Mouse (Mus musculus) kidney, embryonic 14.5 days (tissue): Measurements from ENCODE around the gene Xpo6. TPM values are rescaled to one million over a fixed set of nuclear protein-coding genes. Genes with fewer than 3 reads are reported as not detected.

ENCODE experiments used
- ATAC-seq: fragments of 200-750 bp; cut with Nextera tagmentation; 2 replicates; pipeline ENCODE4 v1.8.0; 2017; ENCODE audit warnings: moderate number of reproducible peaks, mild to moderate bottlenecking, moderate TSS enrichment, moderate library complexity; ENCODE audit not compliant: low FRiP score, low TSS enrichment
- H3K27ac ChIP-seq: fragments of 300-500 bp; sonication (generic); 2 replicates; pipeline ENCODE4 v1.5.1; 2014; ENCODE audit warnings: low read depth, mild to moderate bottlenecking, low read length, moderate library complexity, mixed read lengths
- H3K27me3 ChIP-seq: fragments of 300-500 bp; sonication (generic); 2 replicates; pipeline ENCODE4 v1.6.1; 2014; ENCODE audit warnings: mild to moderate bottlenecking, low read length; ENCODE audit not compliant: control insufficient read depth, insufficient read depth
- H3K36me3 ChIP-seq: fragments of 300-500 bp; sonication (generic); 2 replicates; pipeline ENCODE4 v1.6.1; 2014; ENCODE audit warnings: low read length, mixed read lengths; ENCODE audit not compliant: control insufficient read depth, insufficient read depth
- H3K4me1 ChIP-seq: fragments of 300-500 bp; sonication (generic); 2 replicates; pipeline ENCODE4 v1.6.1; 2014; ENCODE audit warnings: low read length, mixed read lengths; ENCODE audit not compliant: control insufficient read depth, insufficient read depth
- H3K4me2 ChIP-seq: fragments of 300-500 bp; sonication (generic); replicated peaks from 2 replicates; pipeline ENCODE4 v1.6.1; 2014; ENCODE audit warnings: low read depth, mild to moderate bottlenecking, low read length
- H3K4me3 ChIP-seq: fragments of 300-500 bp; sonication (generic); 2 replicates; pipeline ENCODE4 v1.5.1; 2014; ENCODE audit warnings: mild to moderate bottlenecking, low read length
- H3K9ac ChIP-seq: fragments of 300-500 bp; sonication (generic); 2 replicates; pipeline ENCODE4 v1.6.1; 2014; ENCODE audit warnings: low read depth, mild to moderate bottlenecking, low read length, moderate library complexity
- H3K9me3 ChIP-seq: fragments of 300-500 bp; sonication (generic); 2 replicates; pipeline ENCODE4 v1.6.1; 2016; ENCODE audit warnings: low read length; ENCODE audit not compliant: control insufficient read depth
- WGBS: fragments of 180-500 bp; shearing (Covaris S2); extraction: QIAGEN DNeasy Blood & Tissue Kit; methylation state at CpG from one replicate; pipeline ENCODE4 v1.1.7; 2014; 5-methylcytosine and 5-hydroxymethylcytosine counted together
- polyA plus RNA-seq: library from polyadenylated mRNA; unstranded; fragments of >200 nt; fragmentation: Nextera tagmentation; extraction: Ambion mirVana; gene quantifications from 2 replicates; pipeline ENCODE4 v1.2.1, GENCODE M21; 2014

Gene Xpo6
- polyA plus RNA-seq, 1 experiment from 2014 or later, result 77.9 TPM

- no peak for ATAC-seq
- H3K27me3 ChIP-seq, result no peaks in the 10 kb centered on the region
- 93% methylated on average over 2 of the region's 2 CpGs for WGBS
- no peak overlapping the region for H3K27ac ChIP-seq
- no peaks in the 10 kb centered on the region for H3K9me3 ChIP-seq
- H3K4me1 ChIP-seq, result no peaks in the 10 kb centered on the region
- H3K4me2 ChIP-seq, result no peak overlapping the region
- no peak overlapping the region for H3K4me3 ChIP-seq
- H3K9ac ChIP-seq, result no peak overlapping the region
- H3K36me3 ChIP-seq, result peaks cover 81% of the 10 kb centered on the region
Measured at GRCm38 (mm10) chr7:126127673-126128072, 72.6 kb downstream of the Xpo6 start.

GRCm38 (mm10) chr7:126126502-126126901 lies 73.8 kb downstream of the Xpo6 start:
- no peak for ATAC-seq
- Histone ChIP-seq H3K9me3 (no peaks in the 10 kb centered on the region), H3K4me3 (no peak overlapping the region), H3K4me2 (no peak overlapping the region), H3K27ac (no peak overlapping the region), H3K27me3 (no peaks in the 10 kb centered on the region), H3K36me3 (peaks cover 88% of the 10 kb centered on the region), H3K4me1 (no peaks in the 10 kb centered on the region), H3K9ac (no peak overlapping the region)
- 81% methylated on average over 3 of the region's 3 CpGs for WGBS

- ATAC-seq, result no peak
- Histone ChIP-seq H3K4me3 (no peak overlapping the region), H3K4me1 (no peaks in the 10 kb centered on the region), H3K9me3 (no peaks in the 10 kb centered on the region), H3K27ac (no peak overlapping the region), H3K36me3 (peaks cover 80% of the 10 kb centered on the region), H3K4me2 (no peak overlapping the region), H3K9ac (no peak overlapping the region), H3K27me3 (no peaks in the 10 kb centered on the region)
- WGBS, result 95% methylated on average over 4 of the region's 4 CpGs
Measured at GRCm38 (mm10) chr7:126121533-126121932, 78.8 kb downstream of the Xpo6 start.

- H3K27me3 ChIP-seq, result no peaks in the 10 kb centered on the region
- no peaks in the 10 kb centered on the region for H3K9me3 ChIP-seq
- no peak overlapping the region for H3K9ac ChIP-seq
- 90% methylated on average over 6 of the region's 6 CpGs for WGBS
- no peak overlapping the region for H3K4me2 ChIP-seq
- peaks cover 75% of the 10 kb centered on the region for H3K36me3 ChIP-seq
- H3K4me1 ChIP-seq, result no peaks in the 10 kb centered on the region
- no peak overlapping the region for H3K27ac ChIP-seq
- no peak overlapping the region for H3K4me3 ChIP-seq
- no peak for ATAC-seq
Measured at GRCm38 (mm10) chr7:126119819-126120218, 80.5 kb downstream of the Xpo6 start.

- Histone ChIP-seq H3K27ac (no peak overlapping the region), H3K9me3 (no peaks in the 10 kb centered on the region), H3K4me1 (no peaks in the 10 kb centered on the region), H3K27me3 (no peaks in the 10 kb centered on the region), H3K36me3 (peaks cover 71% of the 10 kb centered on the region), H3K4me3 (no peak overlapping the region), H3K4me2 (no peak overlapping the region), H3K9ac (no peak overlapping the region)
- no peak for ATAC-seq
- 86% methylated on average over 4 of the region's 4 CpGs for WGBS
Measured at GRCm38 (mm10) chr7:126113263-126113662, 87.0 kb downstream of the Xpo6 start.

GRCm38 (mm10) chr7:126111230-126111629 lies 89.1 kb downstream of the Xpo6 start:
- WGBS, result 93% methylated on average over 2 of the region's 2 CpGs
- Histone ChIP-seq H3K4me1 (no peaks in the 10 kb centered on the region), H3K9ac (no peak overlapping the region), H3K27ac (no peak overlapping the region), H3K36me3 (peaks cover 86% of the 10 kb centered on the region), H3K9me3 (no peaks in the 10 kb centered on the region), H3K4me3 (no peak overlapping the region), H3K27me3 (no peaks in the 10 kb centered on the region), H3K4me2 (no peak overlapping the region)
- ATAC-seq, result no peak

GRCm38 (mm10) chr7:126109898-126110297 lies 90.4 kb downstream of the Xpo6 start:
- Histone ChIP-seq H3K4me1 (no peaks in the 10 kb centered on the region), H3K27me3 (no peaks in the 10 kb centered on the region), H3K9ac (no peak overlapping the region), H3K9me3 (no peaks in the 10 kb centered on the region), H3K36me3 (peaks cover 90% of the 10 kb centered on the region), H3K27ac (no peak overlapping the region), H3K4me2 (no peak overlapping the region), H3K4me3 (no peak overlapping the region)
- WGBS, result 77% methylated on average over 3 of the region's 3 CpGs
- ATAC-seq, result no peak

- H3K9me3 ChIP-seq, result no peaks in the 10 kb centered on the region
- ATAC-seq, result no peak
- no peaks in the 10 kb centered on the region for H3K4me1 ChIP-seq
- no peaks in the 10 kb centered on the region for H3K27me3 ChIP-seq
- 96% methylated on average over 11 of the region's 11 CpGs for WGBS
- H3K4me3 ChIP-seq, result no peak overlapping the region
- H3K36me3 ChIP-seq, result peaks cover 64% of the 10 kb centered on the region
- no peak overlapping the region for H3K9ac ChIP-seq
- no peak overlapping the region for H3K4me2 ChIP-seq
- no peak overlapping the region for H3K27ac ChIP-seq
Measured at GRCm38 (mm10) chr7:126100440-126100839, 99.9 kb downstream of the Xpo6 start.

- ATAC-seq, result no peak
- Histone ChIP-seq H3K36me3 (peaks cover 59% of the 10 kb centered on the region), H3K4me3 (no peak overlapping the region), H3K4me1 (no peaks in the 10 kb centered on the region), H3K27ac (no peak overlapping the region), H3K9me3 (no peaks in the 10 kb centered on the region), H3K27me3 (no peaks in the 10 kb centered on the region), H3K9ac (no peak overlapping the region), H3K4me2 (no peak overlapping the region)
- WGBS, result 88% methylated on average over 2 of the region's 2 CpGs
Measured at GRCm38 (mm10) chr7:126099835-126100234, 100.5 kb downstream of the Xpo6 start.
